Mouse (Mus musculus) ES-Bruce4 (cell line): ENCODE results near the gene Pgm2l1. TPM values are rescaled to one million over a fixed set of nuclear protein-coding genes. Genes with fewer than 3 reads are reported as not detected.
A peak's percentile ranks its signal among the peaks of the same experiment; 100 is the strongest.

ENCODE experiments used
- H3K27ac ChIP-seq: 2 replicates; pipeline ENCODE4 v1.5.1; 2012; ENCODE audit warnings: low read length, inconsistent platforms; ENCODE audit not compliant: insufficient read depth
- H3K27me3 ChIP-seq: 2 replicates; pipeline ENCODE4 v1.6.1; 2012; ENCODE audit warnings: mild to moderate bottlenecking, low read length, inconsistent platforms; ENCODE audit not compliant: control insufficient read depth, poor library complexity, insufficient read depth, severe bottlenecking
- H3K36me3 ChIP-seq: 2 replicates; pipeline ENCODE4 v1.6.1; 2012; ENCODE audit warnings: inconsistent platforms, mild to moderate bottlenecking, low read length, moderate library complexity; ENCODE audit not compliant: control insufficient read depth, poor library complexity, insufficient read depth, severe bottlenecking
- H3K4me1 ChIP-seq: one replicate; pipeline ENCODE4 v1.8.1; 2011; ENCODE audit warnings: low read length; ENCODE audit not compliant: control insufficient read depth, insufficient read depth
- H3K4me3 ChIP-seq: 2 replicates; pipeline ENCODE4 v1.5.1; 2011; ENCODE audit warnings: low read depth, mild to moderate bottlenecking, low read length
- H3K9ac ChIP-seq: 2 replicates; pipeline ENCODE4 v1.6.1; 2012; ENCODE audit warnings: low read depth, mild to moderate bottlenecking, inconsistent platforms; ENCODE audit not compliant: poor library complexity, severe bottlenecking
- H3K9me3 ChIP-seq: replicated peaks from 2 replicates; pipeline ENCODE4 v1.6.1; 2012; ENCODE audit warnings: mild to moderate bottlenecking, low read length, inconsistent platforms; ENCODE audit not compliant: control insufficient read depth, poor library complexity, insufficient read depth, severe bottlenecking
- CTCF ChIP-seq: IDR thresholded peaks from one replicate; pipeline ENCODE4 v1.8.1; 2011; ENCODE audit warnings: low read depth, low read length
- EP300 ChIP-seq: IDR thresholded peaks from 2 replicates; pipeline ENCODE4 v1.6.1; 2011; ENCODE audit warnings: low read depth, low read length; ENCODE audit not compliant: insufficient read depth
- POLR2A ChIP-seq: IDR thresholded peaks from one replicate; pipeline ENCODE4 v1.8.1; 2011; ENCODE audit warnings: low read length; ENCODE audit not compliant: insufficient read depth
- polyA plus RNA-seq: library from polyadenylated mRNA; stranded (reverse); fragments of >200 nt; gene quantifications from 2 replicates; pipeline ENCODE4 v1.2.4, GENCODE M21; 2011; ENCODE audit warnings: low read depth; ENCODE audit not compliant: missing spikeins, insufficient read depth, insufficient read length

Pgm2l1 gene
- polyA plus RNA-seq, 1 experiment, result 6.1 TPM

GRCm38 (mm10) chr7:100288622-100289021 lies 61.4 kb downstream of the Pgm2l1 start:
- H3K9ac ChIP-seq, result no peak overlapping the region
- H3K27me3 ChIP-seq, result no peaks in the 10 kb centered on the region
- H3K4me3 ChIP-seq, result peak overlapping the region; percentile 7; the same call in 1 of the 2 replicates

GRCm38 (mm10) chr7:100293546-100293945 lies 66.4 kb downstream of the Pgm2l1 start:
- Histone ChIP-seq H3K27ac (no peak overlapping the region), H3K9ac (no peak overlapping the region), H3K36me3 (no peaks in the 10 kb centered on the region), H3K9me3 (no peaks in the 10 kb centered on the region), H3K27me3 (no peaks in the 10 kb centered on the region), H3K4me1 (no peaks in the 10 kb centered on the region), H3K4me3 (no peak overlapping the region)
- TF ChIP-seq EP300 (no peak), POLR2A (no peak), CTCF (no peak)

More at GRCm38 (mm10) chr7:100288622-100289021, 61.4 kb downstream of the Pgm2l1 start:
- no peaks in the 10 kb centered on the region for H3K36me3 ChIP-seq
- no peak overlapping the region for H3K27ac ChIP-seq
- no peaks in the 10 kb centered on the region for H3K4me1 ChIP-seq
- H3K9me3 ChIP-seq, result no peaks in the 10 kb centered on the region
- TF ChIP-seq POLR2A (no peak), CTCF (no peak), EP300 (no peak)

- no peak overlapping the region for H3K9ac ChIP-seq
- no peak overlapping the region for H3K4me3 ChIP-seq
- no peak overlapping the region for H3K27ac ChIP-seq
- H3K36me3 ChIP-seq, result no peaks in the 10 kb centered on the region
- H3K27me3 ChIP-seq, result no peaks in the 10 kb centered on the region
- no peak for TF ChIP-seq EP300
- H3K9me3 ChIP-seq, result no peaks in the 10 kb centered on the region
- H3K4me1 ChIP-seq, result no peaks in the 10 kb centered on the region
These were observed 68.6 kb downstream of the Pgm2l1 start for GRCm38 (mm10) chr7:100295745-100296144.

GRCm38 (mm10) chr7:100296699-100297098 lies 69.5 kb downstream of the Pgm2l1 start:
- H3K36me3 ChIP-seq, result no peaks in the 10 kb centered on the region
- H3K9ac ChIP-seq, result no peak overlapping the region
- no peaks in the 10 kb centered on the region for H3K27me3 ChIP-seq
- no peaks in the 10 kb centered on the region for H3K9me3 ChIP-seq
- H3K4me3 ChIP-seq, result no peak overlapping the region
- H3K27ac ChIP-seq, result no peak overlapping the region
- TF ChIP-seq POLR2A, result no peak
- TF ChIP-seq EP300, result no peak
- TF ChIP-seq CTCF, result no peak
- H3K4me1 ChIP-seq, result no peaks in the 10 kb centered on the region

GRCm38 (mm10) chr7:100298861-100299510 lies 71.8 kb downstream of the Pgm2l1 start:
- Histone ChIP-seq H3K9me3 (no peaks in the 10 kb centered on the region), H3K4me3 (no peak overlapping the region), H3K36me3 (no peaks in the 10 kb centered on the region), H3K4me1 (no peaks in the 10 kb centered on the region), H3K27ac (no peak overlapping the region), H3K9ac (no peak overlapping the region), H3K27me3 (no peaks in the 10 kb centered on the region)
- no peak for TF ChIP-seq EP300
- TF ChIP-seq CTCF, result no peak
- no peak for TF ChIP-seq POLR2A

GRCm38 (mm10) chr7:100301390-100301789 lies 74.2 kb downstream of the Pgm2l1 start:
- Histone ChIP-seq H3K9ac (no peak overlapping the region), H3K4me1 (no peaks in the 10 kb centered on the region), H3K27me3 (no peaks in the 10 kb centered on the region), H3K4me3 (no peak overlapping the region), H3K9me3 (no peaks in the 10 kb centered on the region), H3K36me3 (no peaks in the 10 kb centered on the region), H3K27ac (no peak overlapping the region)
- TF ChIP-seq POLR2A (no peak), CTCF (no peak), EP300 (no peak)
